Mouse (Mus musculus) hindbrain, embryonic 11.5 days (tissue): ENCODE results near the gene Vmn1r1. TPM values are rescaled to one million over a fixed set of nuclear protein-coding genes. Genes with fewer than 3 reads are reported as not detected.

Experiments used
- ATAC-seq: fragments of 200-750 bp; cut with Nextera tagmentation; 2 replicates; pipeline ENCODE4 v1.8.0; 2017; ENCODE audit warnings: mild to moderate bottlenecking, moderate TSS enrichment, moderate library complexity; ENCODE audit not compliant: low FRiP score
- DNase-seq: peaks from one replicate; pipeline ENCODE4 v3.0.0-alpha.2; 2015; ENCODE audit warnings: low spot score
- H3K27ac ChIP-seq: fragments of 300-500 bp; sonication (generic); 2 replicates; pipeline ENCODE4 v1.5.1; 2014; ENCODE audit warnings: mild to moderate bottlenecking, low read depth, low read length
- H3K27me3 ChIP-seq: fragments of 300-500 bp; sonication (generic); 2 replicates; pipeline ENCODE4 v1.6.1; 2014; ENCODE audit warnings: mild to moderate bottlenecking, low read length, moderate library complexity, mixed read lengths; ENCODE audit not compliant: control insufficient read depth, insufficient read depth
- H3K36me3 ChIP-seq: fragments of 300-500 bp; sonication (generic); 2 replicates; pipeline ENCODE4 v1.6.1; 2014; ENCODE audit warnings: mild to moderate bottlenecking, low read length, moderate library complexity, mixed read lengths; ENCODE audit not compliant: control insufficient read depth, insufficient read depth
- H3K4me1 ChIP-seq: fragments of 300-500 bp; sonication (generic); replicated peaks from 2 replicates; pipeline ENCODE4 v1.6.1; 2014; ENCODE audit warnings: low read length, mixed read lengths; ENCODE audit not compliant: control insufficient read depth, insufficient read depth
- H3K4me2 ChIP-seq: fragments of 300-500 bp; sonication (generic); replicated peaks from 2 replicates; pipeline ENCODE4 v1.6.1; 2014; ENCODE audit warnings: mild to moderate bottlenecking, low read depth, low read length
- H3K4me3 ChIP-seq: fragments of 300-500 bp; sonication (generic); 2 replicates; pipeline ENCODE4 v1.5.1; 2014; ENCODE audit warnings: low read depth, low read length
- H3K9ac ChIP-seq: fragments of 300-500 bp; sonication (generic); 2 replicates; pipeline ENCODE4 v1.6.1; 2014; ENCODE audit warnings: low read depth, low read length
- H3K9me3 ChIP-seq: fragments of 300-500 bp; sonication (generic); 2 replicates; pipeline ENCODE4 v1.6.1; 2016; ENCODE audit warnings: low read length; ENCODE audit not compliant: control insufficient read depth
- WGBS: fragments of 180-500 bp; shearing (Covaris S2); extraction: QIAGEN DNeasy Blood & Tissue Kit; methylation state at CpG from one replicate; pipeline ENCODE4 v1.1.7; 2014; 5-methylcytosine and 5-hydroxymethylcytosine counted together
- polyA plus RNA-seq: library from polyadenylated mRNA; unstranded; fragments of >200 nt; fragmentation: Nextera tagmentation; extraction: Ambion mirVana; gene quantifications from 2 replicates; pipeline ENCODE4 v1.2.1, GENCODE M21; 2014

The Vmn1r1 gene
- polyA plus RNA-seq, 1 experiment from 2014 or later: not detected

DNA sequence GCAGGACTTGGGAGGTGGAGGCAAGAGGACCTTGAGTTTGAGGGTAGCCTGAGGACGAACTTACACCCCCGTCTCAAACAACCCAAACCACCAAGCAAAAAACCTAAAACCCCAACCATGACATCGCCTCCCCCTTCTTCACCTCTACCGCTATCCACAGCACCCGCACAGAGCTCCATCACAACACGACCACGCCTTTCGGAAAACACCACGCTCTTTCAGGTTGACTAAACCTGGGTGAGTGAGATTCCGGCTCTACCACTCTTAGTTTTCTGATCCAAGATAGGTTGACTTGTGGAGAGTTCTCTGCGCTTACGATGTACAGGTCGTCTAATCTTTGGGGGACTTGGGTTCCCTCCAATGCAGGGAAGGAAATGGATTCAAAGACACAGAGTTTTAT, 21.6 kb downstream of the Vmn1r1 start:
- no peaks in the 10 kb centered on the region for H3K4me1 ChIP-seq
- no peak for DNase-seq
- 95% methylated on average over 13 of the region's 13 CpGs for WGBS

GRCm38 (mm10) chr1:182140370-182140769, 23.9 kb downstream of the Vmn1r1 start:
- H3K4me2 ChIP-seq: no peak overlapping the region
- peak; percentile 64; the same call in 1 of the 2 replicates for ATAC-seq
- no peaks in the 10 kb centered on the region for H3K36me3 ChIP-seq
- peak; percentile 91 for DNase-seq
- no peaks in the 10 kb centered on the region for H3K27me3 ChIP-seq
- no peak overlapping the region for H3K27ac ChIP-seq
- no peak overlapping the region for H3K4me3 ChIP-seq
- H3K9me3 ChIP-seq: no peaks in the 10 kb centered on the region
- 2% methylated on average over 6 of the region's 6 CpGs for WGBS
- no peaks in the 10 kb centered on the region for H3K4me1 ChIP-seq
- H3K9ac ChIP-seq: no peak overlapping the region

More for the DNA sequence above, 21.6 kb downstream of the Vmn1r1 start:
- H3K9me3 ChIP-seq: no peaks in the 10 kb centered on the region
- no peak for ATAC-seq
- no peak overlapping the region for H3K4me2 ChIP-seq
- H3K4me3 ChIP-seq: no peak overlapping the region
- no peaks in the 10 kb centered on the region for H3K27me3 ChIP-seq
- H3K27ac ChIP-seq: no peak overlapping the region
- H3K9ac ChIP-seq: no peak overlapping the region
- no peaks in the 10 kb centered on the region for H3K36me3 ChIP-seq

DNA sequence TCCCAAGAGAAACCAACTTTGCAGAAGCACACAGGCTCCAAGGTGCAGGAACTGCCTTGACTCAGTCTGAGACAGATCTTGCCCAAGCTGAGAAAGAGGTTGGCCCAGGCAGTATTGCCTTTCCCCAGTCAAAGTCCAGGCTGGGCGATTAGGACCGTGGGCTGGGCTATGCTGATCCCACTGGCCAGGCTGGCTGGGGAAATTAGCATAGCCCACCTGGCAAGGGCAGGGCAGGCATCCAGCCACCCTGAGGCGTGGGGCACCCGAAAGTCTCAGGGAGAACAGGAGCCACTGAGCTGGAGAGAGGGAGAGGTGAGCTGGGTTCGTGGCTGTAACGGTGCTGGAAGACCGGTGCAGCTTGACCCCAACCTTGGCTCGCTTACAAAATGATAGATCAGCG, 24.3 kb downstream of the Vmn1r1 start:
- Histone ChIP-seq H3K4me3 (no peak overlapping the region), H3K4me2 (no peak overlapping the region), H3K9me3 (no peaks in the 10 kb centered on the region), H3K27ac (no peak overlapping the region), H3K9ac (no peak overlapping the region), H3K27me3 (no peaks in the 10 kb centered on the region), H3K4me1 (no peaks in the 10 kb centered on the region), H3K36me3 (no peaks in the 10 kb centered on the region)
- WGBS: 41% methylated on average over 9 of the region's 9 CpGs
- no peak for DNase-seq
- no peak for ATAC-seq

- WGBS: 74% methylated on average over 8 of the region's 8 CpGs
- Histone ChIP-seq H3K27me3 (no peaks in the 10 kb centered on the region), H3K4me2 (no peak overlapping the region), H3K27ac (no peak overlapping the region), H3K36me3 (no peaks in the 10 kb centered on the region), H3K4me1 (no peaks in the 10 kb centered on the region), H3K4me3 (no peak overlapping the region), H3K9ac (no peak overlapping the region), H3K9me3 (no peaks in the 10 kb centered on the region)
- 0 out of 2 replicates have a peak, but pooled peaks have one; percentile 8 for ATAC-seq
- DNase-seq: no peak
Measured at GRCm38 (mm10) chr1:182138172-182138571, 26.1 kb downstream of the Vmn1r1 start.

- H3K4me3 ChIP-seq: no peak overlapping the region
- H3K27me3 ChIP-seq: no peaks in the 10 kb centered on the region
- no peak overlapping the region for H3K4me2 ChIP-seq
- no peaks in the 10 kb centered on the region for H3K36me3 ChIP-seq
- WGBS: 59% methylated on average over 28 of the region's 28 CpGs
- DNase-seq: no peak
- peak; percentile 33; the same call in 1 of the 2 replicates for ATAC-seq
- H3K9ac ChIP-seq: no peak overlapping the region
- no peaks in the 10 kb centered on the region for H3K4me1 ChIP-seq
- no peaks in the 10 kb centered on the region for H3K9me3 ChIP-seq
- H3K27ac ChIP-seq: no peak overlapping the region
Measured at GRCm38 (mm10) chr1:182137204-182138125, 26.8 kb downstream of the Vmn1r1 start.

- no peak for ATAC-seq
- no peak overlapping the region for H3K9ac ChIP-seq
- H3K27ac ChIP-seq: no peak overlapping the region
- no peaks in the 10 kb centered on the region for H3K36me3 ChIP-seq
- 57% methylated on average over 2 of the region's 2 CpGs for WGBS
- no peaks in the 10 kb centered on the region for H3K27me3 ChIP-seq
- H3K9me3 ChIP-seq: no peaks in the 10 kb centered on the region
- peak; percentile 37 for DNase-seq
- H3K4me1 ChIP-seq: no peaks in the 10 kb centered on the region
- no peak overlapping the region for H3K4me2 ChIP-seq
- no peak overlapping the region for H3K4me3 ChIP-seq
Measured at GRCm38 (mm10) chr1:182130830-182131229, 33.5 kb downstream of the Vmn1r1 start.

DNA sequence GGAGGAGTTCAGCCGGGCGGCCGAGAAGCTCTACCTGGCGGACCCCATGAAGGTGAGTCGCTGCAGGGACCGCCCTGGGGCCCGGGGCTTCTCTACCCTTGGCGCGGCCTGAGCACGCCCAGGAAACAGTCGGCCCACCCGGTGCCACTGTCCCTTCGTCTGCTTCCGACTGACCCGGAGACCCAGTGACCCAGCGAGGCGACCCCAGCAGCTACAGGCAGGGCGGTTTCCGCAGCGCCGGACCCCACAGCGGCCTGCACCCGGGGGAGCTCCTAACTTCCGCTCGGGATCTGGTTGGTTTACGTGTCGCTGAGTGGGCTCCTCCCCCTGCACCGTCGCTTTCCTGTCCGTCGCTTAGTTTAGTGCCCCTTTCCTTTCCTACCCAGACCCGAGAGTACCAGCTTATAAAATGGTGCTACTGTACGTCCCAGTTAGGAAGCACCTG, 39.3 kb downstream of the Vmn1r1 start:
- Histone ChIP-seq H3K9ac (peak overlapping the region; percentile 64), H3K4me2 (peak overlapping the region; percentile 47), H3K9me3 (no peaks in the 10 kb centered on the region), H3K27ac (peak overlapping the region; percentile 66), H3K36me3 (no peaks in the 10 kb centered on the region), H3K27me3 (no peaks in the 10 kb centered on the region), H3K4me1 (no peaks in the 10 kb centered on the region), H3K4me3 (peak overlapping the region; percentile 62)
- under 1% methylated on average over 33 of the region's 33 CpGs for WGBS
- DNase-seq: peak; percentile 84
- ATAC-seq: peak; percentile 95

DNA sequence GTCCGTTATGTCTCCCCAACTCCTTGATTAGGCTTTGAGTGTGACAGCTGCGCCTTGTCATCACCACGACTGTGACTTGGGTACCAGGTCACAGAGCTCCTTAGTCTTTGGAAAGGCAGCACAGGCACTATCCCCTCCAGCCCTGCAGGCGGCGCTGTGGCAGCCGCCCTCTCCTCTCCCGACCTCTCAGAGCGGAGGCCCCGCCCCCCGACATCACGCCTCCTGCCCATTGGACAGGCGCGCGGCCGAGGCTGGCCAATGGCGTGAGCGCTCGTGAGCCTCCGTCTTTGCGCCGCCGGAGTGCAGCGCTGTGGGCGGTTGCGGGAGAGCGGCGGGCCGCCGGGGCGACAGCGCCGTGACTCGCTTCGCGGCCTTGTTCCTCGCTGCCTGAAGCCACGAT, 39.8 kb downstream of the Vmn1r1 start, which contains the start of gene Srp9:
Gene Srp9 (plus strand): TSS at position 232 of the 400 bp plus-strand sequence.
- WGBS: under 1% methylated on average over 37 of the region's 37 CpGs
- Histone ChIP-seq H3K4me1 (no peaks in the 10 kb centered on the region), H3K4me3 (peak within 1 kb of the TSS; percentile 62), H3K27me3 (no peaks in the 10 kb centered on the region), H3K9ac (peak within 1 kb of the TSS; percentile 64), H3K9me3 (no peaks in the 10 kb centered on the region), H3K27ac (peak within 1 kb of the TSS; percentile 66), H3K36me3 (no peaks in the 10 kb centered on the region), H3K4me2 (peak within 1 kb of the TSS; percentile 47)
- peak; percentile 99 for ATAC-seq
- DNase-seq: peak; percentile 100

DNA sequence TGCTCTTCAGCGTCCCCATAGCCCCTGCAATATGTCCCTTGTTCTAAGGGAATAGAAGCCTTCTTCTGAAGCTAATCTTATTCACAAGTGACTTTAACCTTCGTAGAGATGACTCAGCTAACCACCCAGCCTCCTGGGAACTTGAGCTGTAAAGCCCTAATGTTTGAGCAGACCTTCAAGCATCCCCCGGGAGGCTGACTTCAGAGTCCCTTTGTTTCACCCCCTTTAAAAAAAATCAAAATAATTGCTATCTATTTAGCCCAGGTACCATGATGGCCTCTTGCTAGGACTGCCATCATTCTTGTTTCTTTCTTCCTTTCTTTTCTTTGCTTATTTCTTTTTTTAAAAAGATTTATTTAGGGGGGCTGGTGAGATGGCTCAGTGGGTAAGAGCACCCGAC, 41.9 kb downstream of the Vmn1r1 start:
- Histone ChIP-seq H3K9me3 (no peaks in the 10 kb centered on the region), H3K4me1 (no peaks in the 10 kb centered on the region), H3K27ac (no peak overlapping the region), H3K4me3 (no peak overlapping the region), H3K9ac (no peak overlapping the region), H3K27me3 (no peaks in the 10 kb centered on the region), H3K36me3 (no peaks in the 10 kb centered on the region), H3K4me2 (no peak overlapping the region)
- WGBS: 87% methylated on average over 4 of the region's 4 CpGs
- ATAC-seq: no peak
- no peak for DNase-seq
